Mouse (Mus musculus) spleen, postnatal 4 days (tissue): Measurements from ENCODE around the gene Mmp15.
"Not testable (repeated sequence)": the region's sequence is repeated elsewhere in the genome, so short reads cannot be mapped to it uniquely, and the experiment has no call there.

Experiments used
- DNase-seq, 2 experiments: peaks; one replicate each; pipeline ENCODE4 v3.0.0; 2022; ENCODE audit warnings: low spot score in 2 of 2

Gene Mmp15

GRCm38 (mm10) chr8:95377101-95377500 is 25.0 kb downstream of the Mmp15 start:
- DNase-seq: no peak

GRCm38 (mm10) chr8:95377863-95378291 is 25.8 kb downstream of the Mmp15 start:
- DNase-seq: no peak

- DNase-seq: not testable (repeated sequence)
Observed at GRCm38 (mm10) chr8:95378928-95379327, 26.9 kb downstream of the Mmp15 start.

- no peak for DNase-seq
Observed at GRCm38 (mm10) chr8:95380953-95381352, 28.9 kb downstream of the Mmp15 start.

GRCm38 (mm10) chr8:95381595-95381994 is 29.5 kb downstream of the Mmp15 start:
- DNase-seq: no peak

GRCm38 (mm10) chr8:95384501-95384900 is 32.4 kb downstream of the Mmp15 start:
- no peak for DNase-seq

GRCm38 (mm10) chr8:95386037-95386436 is 34.0 kb downstream of the Mmp15 start:
- no peak for DNase-seq

GRCm38 (mm10) chr8:95387221-95387620 is 35.2 kb downstream of the Mmp15 start:
- DNase-seq: no peak

GRCm38 (mm10) chr8:95387936-95388335 is 35.9 kb downstream of the Mmp15 start:
- no peak for DNase-seq

GRCm38 (mm10) chr8:95390312-95390711 is 38.2 kb downstream of the Mmp15 start:
- no peak for DNase-seq

GRCm38 (mm10) chr8:95391101-95391500 is 39.0 kb downstream of the Mmp15 start:
- no peak for DNase-seq

- no peak for DNase-seq
Observed at GRCm38 (mm10) chr8:95392604-95393003, 40.5 kb downstream of the Mmp15 start.

GRCm38 (mm10) chr8:95395186-95395918 is 43.3 kb downstream of the Mmp15 start:
- DNase-seq: no peak

- no peak for DNase-seq
Observed at GRCm38 (mm10) chr8:95396752-95397151, 44.7 kb downstream of the Mmp15 start.

- no peak for DNase-seq
Observed at GRCm38 (mm10) chr8:95397201-95397600, 45.1 kb downstream of the Mmp15 start.

GRCm38 (mm10) chr8:95399131-95399530 is 47.1 kb downstream of the Mmp15 start:
- DNase-seq: no peak

GRCm38 (mm10) chr8:95401091-95401490 is 49.0 kb downstream of the Mmp15 start:
- no peak for DNase-seq

GRCm38 (mm10) chr8:95409518-95409917 is 57.5 kb downstream of the Mmp15 start:
- DNase-seq: no peak

GRCm38 (mm10) chr8:95411309-95411972 is 59.4 kb downstream of the Mmp15 start:
- no peak for DNase-seq

GRCm38 (mm10) chr8:95422193-95422810 is 70.2 kb downstream of the Mmp15 start:
- DNase-seq: no peak
